Mouse (Mus musculus) thymus, postnatal 4 days (tissue): ENCODE measurements around the gene Ctsa.

Experiments used
- DNase-seq: peaks from one replicate; pipeline ENCODE4 v3.0.0; 2021

Ctsa gene

DNA sequence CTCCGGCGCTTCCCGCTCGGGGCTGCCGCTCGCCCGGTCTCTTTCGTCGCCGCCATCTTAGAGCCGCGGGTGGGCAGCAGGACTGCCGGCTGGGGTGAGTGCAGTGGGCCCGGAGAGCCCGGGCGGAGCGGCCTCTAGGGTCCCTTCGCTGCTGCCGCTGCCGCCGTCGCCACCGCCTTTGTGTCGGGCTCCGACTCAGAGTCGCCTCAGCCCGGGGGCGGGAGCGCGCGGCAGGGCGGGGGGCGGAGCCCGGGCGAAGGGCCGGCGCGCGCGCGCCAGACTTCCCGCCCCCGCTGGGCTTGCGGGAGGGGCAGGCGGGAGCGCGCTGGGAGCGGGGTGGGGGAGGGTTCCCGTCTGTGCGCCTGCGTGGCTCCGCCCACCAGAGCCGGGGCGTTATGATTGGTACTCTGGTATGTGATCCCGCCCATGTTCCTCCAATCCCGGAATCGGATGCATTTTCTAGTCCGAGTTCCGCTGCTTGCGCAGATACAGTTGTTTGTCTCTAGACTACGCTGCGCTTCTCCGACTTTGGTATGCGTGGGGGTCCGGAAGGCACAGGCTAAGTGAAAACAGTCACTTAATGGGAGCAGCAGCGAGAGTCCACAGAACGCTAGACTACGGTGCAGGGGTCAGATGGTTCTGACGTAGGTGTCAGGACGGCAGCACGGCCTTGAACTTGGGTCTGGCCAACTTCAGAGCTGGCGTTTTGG is 47.0 kb downstream of the Ctsa start:
- DNase-seq: peak; percentile 97

- DNase-seq: no peak
These were observed 49.9 kb downstream of the Ctsa start for GRCm38 (mm10) chr2:164882619-164883018.

DNA sequence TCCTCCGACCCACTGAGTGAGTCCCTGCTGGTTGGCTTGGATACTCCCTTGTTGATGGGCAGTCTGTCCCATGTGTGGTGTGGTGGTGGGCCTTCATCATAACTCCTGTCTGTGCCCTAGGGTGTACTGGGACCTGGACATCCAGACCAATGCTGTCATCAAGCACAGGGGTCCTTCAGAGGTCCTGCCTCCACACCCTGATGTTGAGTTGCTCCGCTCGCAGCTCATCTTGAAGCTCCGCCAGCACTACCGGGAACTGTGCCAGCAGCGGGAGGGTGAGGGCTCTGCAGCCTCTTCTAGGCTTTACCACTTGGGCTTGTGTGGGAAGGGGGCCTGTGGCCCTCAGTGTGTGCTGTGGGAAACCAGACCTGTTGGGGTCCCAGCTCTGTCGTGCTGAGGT is 53.1 kb downstream of the Ctsa start:
- DNase-seq: no peak

- DNase-seq: no peak
These were observed 53.9 kb downstream of the Ctsa start for GRCm38 (mm10) chr2:164886617-164887016.

DNA sequence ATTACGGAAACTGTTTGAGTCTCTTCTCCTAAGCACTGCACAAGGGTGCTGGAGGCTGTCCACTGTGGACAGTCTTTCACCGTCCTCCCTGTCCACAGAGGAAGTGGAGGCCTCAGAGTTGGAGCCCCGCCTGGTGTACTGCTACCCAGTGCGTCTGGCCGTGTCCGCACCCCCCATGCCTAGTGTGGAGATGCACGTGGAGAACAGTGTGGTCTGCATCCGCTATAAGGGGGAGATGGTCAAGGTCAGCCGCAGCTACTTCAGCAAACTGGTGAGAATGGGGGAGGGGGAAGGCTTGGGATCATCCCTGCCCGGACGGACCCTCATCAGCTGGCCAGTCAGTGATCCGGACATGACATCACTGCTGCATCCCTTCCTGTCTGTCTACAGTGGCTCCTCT is 56.3 kb downstream of the Ctsa start:
- no peak for DNase-seq

GRCm38 (mm10) chr2:164889960-164890359 is 57.3 kb downstream of the Ctsa start:
- DNase-seq: no peak
